Mouse (Mus musculus): ENCODE results near the gene Vstm2l. TPM values are rescaled to one million over a fixed set of nuclear protein-coding genes. Genes with fewer than 3 reads are reported as not detected.

The Vstm2l gene
- polyA plus RNA-seq, 1 experiment from 2014 or later, result 42.9 TPM

DNA sequence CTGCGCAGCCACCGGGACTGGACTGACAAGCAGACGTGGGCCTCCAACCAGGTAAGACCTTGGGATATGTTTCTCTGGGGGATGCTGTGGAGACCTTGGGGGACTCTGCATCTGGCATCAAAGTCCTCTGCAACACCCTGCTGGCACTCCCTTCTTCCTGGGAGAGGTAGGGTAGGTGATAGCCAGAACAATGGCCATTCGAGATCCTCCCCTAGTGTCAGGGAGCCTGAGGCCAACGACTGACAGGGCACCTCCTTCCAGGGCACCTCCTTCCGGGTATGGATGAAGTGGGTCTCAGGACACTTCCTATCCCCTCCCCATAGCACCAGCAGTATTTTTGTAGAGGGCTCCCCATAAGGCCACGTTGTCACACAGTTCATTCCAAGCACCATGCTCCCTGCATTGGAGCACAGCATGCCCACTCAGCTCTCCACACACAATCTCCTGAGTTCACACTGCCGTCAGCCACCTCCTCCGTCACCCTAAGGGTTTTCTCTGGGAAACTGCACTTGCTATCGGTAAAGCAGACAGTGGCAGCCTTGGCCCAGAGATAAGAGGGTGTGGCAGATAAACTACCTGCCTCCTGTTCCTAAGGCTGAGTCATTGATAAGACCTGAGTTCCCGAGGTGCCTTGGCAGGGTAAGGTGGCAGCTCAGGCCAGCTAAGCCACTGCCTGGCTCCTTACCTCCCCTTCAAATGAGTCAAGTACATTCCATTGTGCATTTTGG, 21.2 kb downstream of the Vstm2l start:
- peaks cover 27% of the 10 kb centered on the region for H3K36me3 ChIP-seq
- WGBS, result 77% methylated on average over 11 of the region's 11 CpGs

GRCm38 (mm10) chr2:157936676-157937075, 22.2 kb downstream of the Vstm2l start:
- no peak overlapping the region for H3K9ac ChIP-seq (replicated peaks)
- no peak overlapping the region for H3K4me2 ChIP-seq
- no peaks in the 10 kb centered on the region for H3K9me3 ChIP-seq (replicated peaks)
- H3K36me3 ChIP-seq, result peaks cover 27% of the 10 kb centered on the region
- 87% methylated on average over 4 of the region's 4 CpGs for WGBS
- no peak for ATAC-seq (ENCODE audit: low FRiP score)
- no peak overlapping the region for H3K27ac ChIP-seq (replicated peaks)
- peaks cover 32% of the 10 kb centered on the region for H3K4me1 ChIP-seq
- no peaks in the 10 kb centered on the region; the same call in none of the 2 replicates for H3K27me3 ChIP-seq (replicated peaks)
- no peak overlapping the region for H3K4me3 ChIP-seq (replicated peaks)

More for the DNA sequence above, 21.2 kb downstream of the Vstm2l start:
- H3K27ac ChIP-seq (replicated peaks), result no peak overlapping the region
- no peak overlapping the region for H3K4me3 ChIP-seq (replicated peaks)
- H3K27me3 ChIP-seq (replicated peaks), result no peaks in the 10 kb centered on the region; the same call in none of the 2 replicates
- H3K9ac ChIP-seq (replicated peaks), result no peak overlapping the region
- H3K9me3 ChIP-seq (replicated peaks), result no peaks in the 10 kb centered on the region
- H3K4me1 ChIP-seq, result peaks cover 21% of the 10 kb centered on the region
- no peak for ATAC-seq (ENCODE audit: low FRiP score)
- no peak overlapping the region for H3K4me2 ChIP-seq

GRCm38 (mm10) chr2:157940586-157941185, 26.2 kb downstream of the Vstm2l start:
- Histone ChIP-seq H3K9ac (replicated peaks) (0 out of 2 replicates have a peak overlapping the region, but pooled peaks have one; percentile 2), H3K36me3 (peaks cover 25% of the 10 kb centered on the region)

GRCm38 (mm10) chr2:157943514-157944155, 29.2 kb downstream of the Vstm2l start:
- 2% methylated on average over 47 of the region's 47 CpGs for WGBS

More at GRCm38 (mm10) chr2:157940586-157941185, 26.2 kb downstream of the Vstm2l start:
- Histone ChIP-seq H3K27ac (replicated peaks) (no peak overlapping the region; the same call in 1 of the 2 replicates), H3K4me2 (peak overlapping the region; percentile 32), H3K4me1 (peaks cover 41% of the 10 kb centered on the region), H3K4me3 (replicated peaks) (no peak overlapping the region), H3K9me3 (replicated peaks) (no peaks in the 10 kb centered on the region), H3K27me3 (replicated peaks) (no peaks in the 10 kb centered on the region; the same call in none of the 2 replicates)
- ATAC-seq (ENCODE audit: low FRiP score), result no peak
- WGBS, result 7% methylated on average over 18 of the region's 18 CpGs

DNA sequence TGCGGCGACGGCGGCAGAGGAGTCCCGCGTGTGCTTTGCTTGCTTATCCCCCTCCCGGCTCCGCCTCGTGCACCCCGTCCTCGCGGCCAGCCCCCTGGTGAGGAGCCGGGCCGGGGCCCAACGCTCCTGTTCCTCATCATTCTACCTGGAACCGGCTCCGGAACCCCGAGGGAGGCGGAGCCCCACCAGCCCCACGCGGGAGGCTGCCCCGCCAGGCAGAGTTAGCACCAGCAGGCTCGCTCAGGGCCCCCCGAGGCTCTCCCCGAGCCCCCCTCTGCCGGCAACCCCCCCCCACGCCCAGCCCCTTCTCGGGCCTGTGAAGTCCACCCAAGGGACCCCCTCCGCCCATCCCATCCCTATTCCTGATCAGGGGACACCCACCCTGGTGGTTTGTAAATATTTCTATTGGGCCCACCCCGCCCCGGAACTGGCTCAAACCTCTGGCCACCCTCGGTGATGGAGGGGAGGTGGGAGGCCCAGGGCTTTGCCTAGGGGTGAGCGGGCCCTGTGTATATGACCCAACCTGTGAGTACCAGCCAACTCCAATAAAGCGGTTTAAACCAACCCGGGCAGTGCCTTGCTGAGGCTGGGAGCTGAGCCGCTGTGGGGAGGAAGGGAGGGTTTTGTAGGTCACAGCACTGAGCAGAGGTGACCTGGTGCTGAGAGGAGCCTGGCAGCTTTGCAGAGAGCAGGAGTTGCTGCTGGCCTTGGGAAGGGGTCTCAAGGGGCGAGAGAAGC, 29.9 kb downstream of the Vstm2l start:
- peaks cover 3% of the 10 kb centered on the region; the same call in 1 of the 2 replicates for H3K36me3 ChIP-seq
- H3K27ac ChIP-seq (replicated peaks), result peak overlapping the region; percentile 72
- H3K4me1 ChIP-seq, result peaks cover 36% of the 10 kb centered on the region
- H3K4me2 ChIP-seq, result peak overlapping the region; percentile 82
- H3K9ac ChIP-seq (replicated peaks), result peak overlapping the region; percentile 50
- no peaks in the 10 kb centered on the region for H3K9me3 ChIP-seq (replicated peaks)
- ATAC-seq (ENCODE audit: low FRiP score), result peak; percentile 22; the same call in 1 of the 2 replicates
- H3K27me3 ChIP-seq (replicated peaks), result no peaks in the 10 kb centered on the region; the same call in 1 of the 2 replicates
- WGBS, result 12% methylated on average over 31 of the region's 37 CpGs
- H3K4me3 ChIP-seq (replicated peaks), result peak overlapping the region; percentile 44

More at GRCm38 (mm10) chr2:157943514-157944155, 29.2 kb downstream of the Vstm2l start:
- Histone ChIP-seq H3K27me3 (replicated peaks) (no peaks in the 10 kb centered on the region; the same call in 1 of the 2 replicates), H3K9me3 (replicated peaks) (no peaks in the 10 kb centered on the region), H3K4me1 (peaks cover 36% of the 10 kb centered on the region), H3K27ac (replicated peaks) (peak overlapping the region; percentile 72), H3K4me3 (replicated peaks) (peak overlapping the region; percentile 44), H3K36me3 (peaks cover 5% of the 10 kb centered on the region; the same call in 1 of the 2 replicates), H3K9ac (replicated peaks) (peak overlapping the region; percentile 50), H3K4me2 (peak overlapping the region; percentile 82)
- peak; percentile 77 for ATAC-seq (ENCODE audit: low FRiP score)

DNA sequence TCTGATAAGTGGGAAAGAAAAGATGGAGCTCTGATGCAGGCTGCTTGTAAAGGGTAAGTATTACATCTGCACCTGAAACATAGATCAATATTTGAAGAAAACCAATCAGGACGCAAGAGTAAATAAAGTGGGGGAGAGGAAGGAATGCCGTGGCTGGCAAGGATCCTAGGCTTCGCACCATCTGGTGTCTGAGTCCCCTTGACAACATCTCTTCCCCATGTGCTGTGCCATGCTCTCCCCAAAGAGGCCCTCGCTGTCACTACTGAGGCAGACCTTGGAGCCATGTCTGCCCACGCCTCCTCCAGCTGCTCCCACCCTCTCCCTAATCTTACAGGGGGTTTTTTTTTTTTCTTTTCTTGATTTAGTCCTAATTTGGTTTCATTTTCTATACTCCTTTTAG, 39.5 kb downstream of the Vstm2l start:
- Histone ChIP-seq H3K27ac (replicated peaks) (no peak overlapping the region), H3K9ac (replicated peaks) (no peak overlapping the region), H3K4me1 (peaks cover 14% of the 10 kb centered on the region; the same call in 1 of the 2 replicates), H3K36me3 (no peaks in the 10 kb centered on the region), H3K27me3 (replicated peaks) (no peaks in the 10 kb centered on the region), H3K9me3 (replicated peaks) (no peaks in the 10 kb centered on the region), H3K4me3 (replicated peaks) (no peak overlapping the region), H3K4me2 (no peak overlapping the region)
- WGBS, result 65% methylated on average over 5 of the region's 5 CpGs
- ATAC-seq (ENCODE audit: low FRiP score), result no peak

DNA sequence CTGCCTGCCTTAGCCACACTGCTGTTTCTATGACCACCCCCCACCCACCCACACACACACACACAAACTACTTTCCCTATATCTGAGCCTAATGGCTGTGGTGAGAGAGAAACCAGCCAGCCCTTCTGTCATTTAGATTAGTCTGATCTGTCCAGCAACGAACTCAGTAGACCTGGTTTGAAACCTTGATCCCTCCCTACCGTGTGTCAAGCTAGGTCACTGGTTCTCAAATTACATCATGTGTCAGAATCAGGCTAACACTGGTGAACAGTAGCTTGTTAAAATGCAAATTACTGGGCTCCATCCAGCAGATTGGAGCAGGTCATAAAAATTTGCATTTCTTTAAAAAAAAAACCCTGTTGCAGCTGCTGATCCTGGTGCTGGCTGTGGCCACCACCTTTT, 43.3 kb downstream of the Vstm2l start:
- Histone ChIP-seq H3K4me3 (replicated peaks) (no peak overlapping the region), H3K27me3 (replicated peaks) (no peaks in the 10 kb centered on the region), H3K9me3 (replicated peaks) (no peaks in the 10 kb centered on the region), H3K27ac (replicated peaks) (no peak overlapping the region), H3K9ac (replicated peaks) (no peak overlapping the region), H3K36me3 (no peaks in the 10 kb centered on the region), H3K4me1 (peaks cover 14% of the 10 kb centered on the region; the same call in 1 of the 2 replicates), H3K4me2 (no peak overlapping the region)
- no peak for ATAC-seq (ENCODE audit: low FRiP score)
- WGBS, result 3% methylated on average over 2 of the region's 2 CpGs

DNA sequence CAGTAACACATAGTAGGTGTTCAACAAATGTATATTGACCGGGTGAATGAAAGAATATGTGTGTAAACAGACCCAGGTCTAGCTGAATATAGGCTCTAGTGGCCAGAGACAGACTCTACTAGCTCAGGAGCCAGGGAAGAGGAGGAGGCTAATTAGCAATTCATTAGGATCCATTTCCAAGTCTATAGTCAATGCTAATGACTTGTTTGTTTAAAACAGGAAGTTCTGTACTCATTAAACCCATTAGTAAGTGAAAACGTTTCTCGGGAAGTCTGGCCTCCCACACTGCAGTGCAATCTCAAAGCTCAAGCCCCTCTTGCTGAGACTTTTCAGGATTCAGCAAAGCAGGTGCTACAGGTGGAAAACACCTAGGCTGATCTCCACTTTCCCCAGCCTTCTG, 53.4 kb downstream of the Vstm2l start:
- Histone ChIP-seq H3K27ac (replicated peaks) (no peak overlapping the region), H3K9me3 (replicated peaks) (no peaks in the 10 kb centered on the region), H3K9ac (replicated peaks) (no peak overlapping the region), H3K4me1 (peaks cover 4% of the 10 kb centered on the region; the same call in 1 of the 2 replicates), H3K36me3 (no peaks in the 10 kb centered on the region), H3K4me3 (replicated peaks) (no peak overlapping the region), H3K4me2 (no peak overlapping the region), H3K27me3 (replicated peaks) (no peaks in the 10 kb centered on the region)
- ATAC-seq (ENCODE audit: low FRiP score), result no peak
- 10% methylated on average over 3 of the region's 3 CpGs for WGBS

DNA sequence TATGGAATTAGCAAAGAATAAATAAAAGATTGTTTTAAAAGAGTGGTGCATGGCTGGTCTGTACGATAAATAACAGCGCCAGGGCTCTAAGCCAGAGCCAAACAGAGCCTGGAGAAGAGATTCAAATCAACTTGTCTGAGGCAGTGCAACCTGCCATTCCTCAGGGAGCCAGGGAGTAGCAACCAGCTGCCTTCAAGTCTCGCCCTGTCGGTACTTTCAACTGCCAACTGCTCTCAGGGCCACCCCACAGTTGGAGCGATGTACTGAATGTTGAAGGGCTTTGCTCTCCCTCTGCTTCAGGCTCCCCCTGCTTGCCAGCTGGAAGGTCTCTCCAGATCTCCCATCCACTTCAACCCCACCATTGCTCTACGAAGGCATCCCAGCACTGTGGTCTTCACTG, 55.7 kb downstream of the Vstm2l start:
- H3K27me3 ChIP-seq (replicated peaks), result no peaks in the 10 kb centered on the region
- no peak overlapping the region for H3K9ac ChIP-seq (replicated peaks)
- 41% methylated on average over 6 of the region's 6 CpGs for WGBS
- peaks cover 13% of the 10 kb centered on the region for H3K4me1 ChIP-seq
- no peak overlapping the region for H3K4me2 ChIP-seq
- H3K9me3 ChIP-seq (replicated peaks), result no peaks in the 10 kb centered on the region
- no peak overlapping the region for H3K4me3 ChIP-seq (replicated peaks)
- H3K36me3 ChIP-seq, result no peaks in the 10 kb centered on the region
- ATAC-seq (ENCODE audit: low FRiP score), result no peak
- H3K27ac ChIP-seq (replicated peaks), result no peak overlapping the region

- Histone ChIP-seq H3K9ac (replicated peaks) (no peak overlapping the region), H3K4me3 (replicated peaks) (no peak overlapping the region), H3K4me2 (no peak overlapping the region), H3K27ac (replicated peaks) (no peak overlapping the region), H3K36me3 (no peaks in the 10 kb centered on the region), H3K9me3 (replicated peaks) (no peaks in the 10 kb centered on the region), H3K4me1 (peaks cover 19% of the 10 kb centered on the region), H3K27me3 (replicated peaks) (no peaks in the 10 kb centered on the region)
- no peak for ATAC-seq (ENCODE audit: low FRiP score)
- 12% methylated on average over 3 of the region's 3 CpGs for WGBS
Observed at GRCm38 (mm10) chr2:157970669-157971068, 56.2 kb downstream of the Vstm2l start.

Data from neural tube, embryonic 15.5 days (tissue).